Mouse (Mus musculus) bone marrow, adult 2 months (tissue): ENCODE data around the gene Nxpe5. TPM values are rescaled to one million over a fixed set of nuclear protein-coding genes. Genes with fewer than 3 reads are reported as not detected.

ENCODE experiments used
- H3K27ac ChIP-seq: fragments of 200-500 bp; 2 replicates; pipeline ENCODE4 v1.5.1; 2012; ENCODE audit warnings: low read depth, mild to moderate bottlenecking, control low read depth, inconsistent platforms, low read length; ENCODE audit not compliant: control insufficient read depth, poor library complexity, insufficient read depth
- H3K4me1 ChIP-seq: fragments of 200-500 bp; 2 replicates; pipeline ENCODE4 v1.6.1; 2011; ENCODE audit warnings: low read length; ENCODE audit not compliant: control insufficient read depth, insufficient read depth
- H3K4me3 ChIP-seq: fragments of 200-500 bp; replicated peaks from 2 replicates; pipeline ENCODE3; 2011; ENCODE audit warnings: mild to moderate bottlenecking, low read depth, low read length, control low read depth; ENCODE audit not compliant: control insufficient read depth
- CTCF ChIP-seq: fragments of 200-500 bp; IDR thresholded peaks from 2 replicates; pipeline ENCODE4 v1.5.1; 2011; ENCODE audit warnings: low read length, control low read depth; ENCODE audit not compliant: control insufficient read depth, insufficient read depth
- POLR2A ChIP-seq: fragments of 200-500 bp; IDR thresholded peaks from 2 replicates; pipeline ENCODE4 v1.6.1; 2011; ENCODE audit warnings: low read depth, mild to moderate bottlenecking, control low read depth, low read length, borderline replicate concordance; ENCODE audit not compliant: control insufficient read depth
- WGBS: fragments of 180-500 bp; shearing (Covaris S2); methylation state at CpG from one replicate; pipeline ENCODE4 v1.1.7; 2018; 5-methylcytosine and 5-hydroxymethylcytosine counted together
- polyA plus RNA-seq: library from polyadenylated mRNA; stranded (reverse); fragments of >200 nt; gene quantifications from 2 replicates; pipeline ENCODE4 v1.2.4, GENCODE M21; 2011; ENCODE audit warnings: low replicate concordance; ENCODE audit not compliant: missing spikeins, insufficient read depth, insufficient read length

Nxpe5 gene
- 0.74 TPM in 1 of 2 replicates, not detected in the other for polyA plus RNA-seq

DNA sequence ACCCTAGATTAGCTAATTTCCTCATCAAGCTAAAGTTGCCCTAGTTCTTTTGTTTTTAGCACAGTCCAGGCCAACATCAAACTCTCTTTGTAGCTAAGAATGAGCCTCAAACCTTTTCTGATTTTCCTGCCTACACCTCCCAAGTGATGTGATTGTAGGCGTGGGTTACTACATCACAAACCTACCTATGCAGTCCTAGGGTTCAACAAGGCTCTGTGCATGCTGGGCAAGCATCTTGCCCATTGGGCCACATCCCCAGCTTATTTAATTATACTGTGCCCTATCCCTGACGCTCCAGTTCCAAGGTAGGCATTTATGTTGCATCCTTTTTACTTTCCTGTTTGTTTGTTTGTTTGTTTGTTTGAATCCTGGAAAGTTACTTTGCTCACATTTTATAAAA lies at the start of gene Nxpe5:
Gene Nxpe5 (plus strand): TSS at position 199 of the 400 bp plus-strand sequence.
- WGBS = 7% methylated on average over 2 of the region's 2 CpGs

DNA sequence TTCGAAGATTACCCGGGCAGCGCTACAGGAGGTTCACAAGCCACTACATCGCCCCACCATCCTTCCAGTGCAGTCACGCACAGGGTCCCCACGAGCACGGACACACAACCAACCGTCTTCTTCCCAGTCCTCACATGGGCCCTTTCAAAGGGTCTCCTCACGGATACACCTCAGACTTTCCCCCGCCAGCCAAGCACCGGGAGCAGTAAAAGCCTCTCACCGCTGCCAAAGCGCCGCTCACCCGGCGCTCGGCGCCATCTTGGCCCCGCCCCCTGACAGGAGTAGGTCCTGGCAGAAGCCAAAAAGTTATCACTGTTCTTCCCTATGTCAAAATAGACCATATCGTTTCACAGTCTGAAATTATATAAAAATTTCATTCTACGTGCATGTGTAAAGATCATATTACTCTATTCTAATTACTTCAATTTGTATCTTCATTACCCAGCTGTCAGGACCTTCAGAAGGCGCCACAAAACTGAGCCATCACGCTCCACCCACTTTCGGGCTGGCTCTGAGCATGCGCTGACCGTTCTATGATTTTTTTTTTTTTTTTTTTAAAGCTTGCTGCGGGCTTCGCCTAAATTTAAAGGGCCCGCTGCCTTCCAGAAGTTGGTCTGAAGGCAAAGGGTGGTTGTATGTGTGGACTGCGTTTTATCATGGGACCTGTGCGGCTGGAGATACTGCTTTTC lies 38.6 kb upstream of the Nxpe5 start, which contains the start of the genes Taf6 and Cnpy4:
Gene Taf6 (minus strand): TSS at position 502 of the 689 bp plus-strand sequence.
Gene Cnpy4 (plus strand): TSS at position 536 of the 689 bp plus-strand sequence.
- TF ChIP-seq POLR2A (peak; percentile 97), CTCF (no peak)
- under 1% methylated on average over 31 of the region's 31 CpGs for whole genome bisulfite sequencing
- H3K4me1 ChIP-seq = no peaks in the 10 kb centered on the region; the same call in 1 of the 2 replicates
- H3K4me3 ChIP-seq = peak within 1 kb of the TSS; percentile 98
- peak within 1 kb of the TSS; percentile 57; the same call in 1 of the 2 replicates for H3K27ac ChIP-seq

More for the DNA sequence above, at the start of gene Nxpe5:
- TF ChIP-seq POLR2A (no peak), CTCF (no peak)
- Histone ChIP-seq H3K4me1 (peaks cover 1% of the 10 kb centered on the region; the same call in 1 of the 2 replicates), H3K27ac (peak within 1 kb of the TSS; percentile 55; the same call in 1 of the 2 replicates), H3K4me3 (peak within 1 kb of the TSS; percentile 54)

DNA sequence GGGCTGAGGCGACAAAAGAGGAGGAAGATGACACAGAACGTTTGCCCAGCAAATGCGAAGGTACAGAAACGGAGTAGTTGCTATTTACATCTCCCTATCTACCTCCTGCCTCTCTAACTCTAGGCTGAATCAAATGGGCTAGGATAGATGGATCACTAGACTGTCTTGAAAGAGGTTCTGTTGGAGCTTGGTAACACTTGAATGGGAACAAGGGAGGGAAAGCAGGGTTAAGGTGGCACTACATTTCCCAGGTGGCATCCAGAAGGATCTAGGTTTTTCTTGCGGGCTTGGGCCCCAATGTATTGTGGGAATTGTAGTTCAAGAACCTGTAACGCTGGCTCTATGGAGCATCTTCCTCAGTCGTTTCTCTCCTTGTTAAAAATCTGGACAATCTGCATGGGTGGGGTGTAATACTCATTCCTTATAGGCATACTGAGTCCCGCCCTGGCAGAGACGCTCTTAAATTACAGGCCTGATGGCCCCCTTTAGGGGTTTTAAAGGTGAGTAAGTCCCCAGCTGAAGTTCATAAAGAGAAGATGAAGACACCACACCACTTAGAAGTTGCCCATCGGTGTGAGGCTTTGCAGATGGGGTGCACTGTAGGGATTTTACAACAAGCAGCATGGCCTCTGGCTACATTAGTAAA lies 37.9 kb upstream of the Nxpe5 start:
- TF ChIP-seq CTCF (no peak), POLR2A (no peak)
- no peaks in the 10 kb centered on the region; the same call in 1 of the 2 replicates for H3K4me1 ChIP-seq
- 0 out of 2 replicates have a peak overlapping the region, but pooled peaks have one; percentile 10 for H3K27ac ChIP-seq
- 0% methylated on average over 10 of the region's 10 CpGs for WGBS
- H3K4me3 ChIP-seq = peak overlapping the region; percentile 80

DNA sequence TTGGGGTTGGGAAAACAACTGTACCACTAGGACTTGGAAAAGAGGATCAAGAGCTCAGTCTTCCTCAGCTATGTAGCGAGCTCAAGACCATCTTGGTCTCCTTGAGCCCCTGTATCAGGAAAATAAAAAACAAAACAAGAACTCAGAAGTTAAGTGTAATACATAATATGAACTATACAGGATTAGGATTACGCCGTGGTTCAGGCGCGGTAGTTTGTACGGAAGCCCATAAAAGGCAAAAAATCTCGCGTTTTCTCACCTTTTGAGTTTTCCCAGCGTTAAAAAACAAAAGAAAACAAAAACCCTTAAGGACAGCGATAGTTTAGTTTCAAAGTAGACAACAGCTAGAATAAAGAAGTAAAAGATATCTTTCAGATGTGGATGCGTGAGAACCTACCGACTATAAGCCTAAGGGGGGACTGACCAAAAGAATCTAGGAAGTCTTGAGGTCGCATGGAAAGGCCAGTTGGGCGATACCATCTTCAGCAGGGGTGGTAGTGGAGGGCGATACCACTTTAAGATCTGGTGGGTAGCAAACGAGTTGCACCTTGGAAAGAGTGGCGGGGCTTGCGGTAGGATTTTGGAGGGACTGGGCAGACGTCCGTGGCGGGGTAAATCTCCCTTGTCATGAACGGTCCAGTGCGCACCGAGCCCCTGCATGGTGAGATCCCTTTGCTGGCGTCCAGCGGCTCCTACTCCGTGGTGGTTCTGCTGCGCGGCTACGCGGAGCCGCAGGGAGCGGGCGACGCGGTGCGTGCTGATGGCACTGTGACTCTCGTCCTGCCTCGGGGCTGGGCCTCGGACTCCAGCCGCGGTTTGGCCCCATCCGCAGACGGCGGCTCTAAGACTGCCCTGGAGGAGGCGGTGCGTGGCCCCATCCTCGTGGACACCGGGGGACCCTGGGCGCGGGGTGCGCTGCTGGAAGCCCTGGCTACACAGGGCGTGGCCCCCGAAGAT lies 31.6 kb upstream of the Nxpe5 start, which contains the start of gene Mblac1:
Gene Mblac1 (plus strand): TSS at position 544 of the 957 bp plus-strand sequence.
- Histone ChIP-seq H3K27ac (peak within 1 kb of the TSS; percentile 77), H3K4me3 (peak within 1 kb of the TSS; percentile 93), H3K4me1 (no peaks in the 10 kb centered on the region; the same call in 1 of the 2 replicates)
- WGBS = 1% methylated on average over 54 of the region's 54 CpGs
- TF ChIP-seq CTCF = no peak
- peak; percentile 78; the same call in 1 of the 2 replicates for TF ChIP-seq POLR2A

DNA sequence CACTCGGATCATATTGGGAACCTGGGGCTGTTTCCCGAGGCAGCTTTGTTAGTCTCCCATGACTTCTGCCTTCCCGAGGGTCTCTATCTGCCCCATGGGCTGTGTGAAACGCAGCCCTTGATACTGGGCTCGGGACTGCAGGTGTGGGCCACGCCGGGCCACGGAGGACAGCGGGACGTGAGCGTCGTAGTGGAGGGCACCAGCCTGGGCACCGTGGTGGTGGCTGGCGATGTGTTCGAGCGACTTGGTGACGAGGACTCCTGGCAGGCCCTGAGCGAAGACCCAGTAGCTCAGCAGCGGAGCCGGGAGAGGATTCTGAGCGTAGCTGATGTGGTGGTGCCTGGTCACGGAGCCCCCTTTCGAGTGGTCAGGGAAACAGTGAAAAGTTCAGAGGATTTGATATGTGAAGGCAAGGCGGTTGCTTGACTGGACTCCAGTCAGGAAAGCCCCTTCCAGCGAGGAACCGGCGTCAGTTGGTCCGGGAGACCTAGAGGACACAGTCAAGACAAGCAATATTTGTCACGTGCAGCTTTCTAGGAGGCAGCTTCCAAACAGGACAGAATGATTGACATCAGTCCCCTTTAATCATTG lies 30.8 kb upstream of the Nxpe5 start:
- peak overlapping the region; percentile 77 for H3K27ac ChIP-seq
- TF ChIP-seq CTCF = no peak
- no peak; the same call in 1 of the 2 replicates for TF ChIP-seq POLR2A
- no peaks in the 10 kb centered on the region; the same call in 1 of the 2 replicates for H3K4me1 ChIP-seq
- 1% methylated on average over 29 of the region's 29 CpGs for WGBS
- H3K4me3 ChIP-seq = peak overlapping the region; percentile 93

DNA sequence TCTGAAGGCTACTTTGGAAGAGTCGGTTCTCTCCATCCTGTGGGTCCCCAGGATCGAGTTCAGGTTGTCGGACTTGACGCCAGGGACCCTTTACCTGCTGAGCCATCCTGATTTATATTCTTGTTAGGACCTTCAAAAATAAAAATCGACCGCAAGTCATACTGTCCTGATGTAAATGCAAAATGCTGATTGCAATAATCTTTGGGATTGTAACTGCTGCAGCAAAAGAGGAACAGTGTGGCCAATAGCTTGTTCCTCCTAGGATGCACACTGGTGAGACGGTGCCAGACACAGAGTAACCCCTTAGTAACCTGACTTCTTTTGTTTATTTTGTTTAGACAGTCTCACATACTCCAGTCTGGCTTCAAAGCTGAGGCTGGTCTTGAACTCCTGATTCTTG lies 30.2 kb upstream of the Nxpe5 start:
- peak overlapping the region; percentile 48 for H3K4me3 ChIP-seq
- TF ChIP-seq POLR2A (no peak), CTCF (no peak)
- 24% methylated on average over 7 of the region's 7 CpGs for WGBS
- no peaks in the 10 kb centered on the region; the same call in 1 of the 2 replicates for H3K4me1 ChIP-seq
- H3K27ac ChIP-seq = no peak overlapping the region

DNA sequence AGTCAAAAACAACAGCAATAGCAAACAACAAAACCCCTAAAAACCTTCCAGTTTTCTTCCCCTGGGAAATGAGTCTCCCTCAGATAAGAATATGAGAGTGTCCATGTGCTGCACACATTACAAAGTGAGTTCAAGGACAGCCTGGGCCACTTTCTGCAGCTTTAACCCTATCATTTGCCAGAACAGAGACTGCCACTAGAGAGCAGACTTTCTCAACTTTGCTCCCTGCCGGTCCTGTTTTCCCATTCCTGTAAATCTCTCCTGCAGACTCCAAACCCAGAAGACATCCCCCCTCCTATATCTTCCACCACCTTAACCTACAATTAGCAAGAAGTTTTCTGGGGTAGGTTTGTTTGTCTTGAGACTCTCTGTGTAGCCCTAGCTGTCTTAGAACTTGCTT lies 26.1 kb upstream of the Nxpe5 start:
- no peak overlapping the region for H3K4me3 ChIP-seq
- H3K4me1 ChIP-seq = no peaks in the 10 kb centered on the region
- 8% methylated on average over 1 of the region's 1 CpGs for WGBS
- H3K27ac ChIP-seq = no peak overlapping the region
- TF ChIP-seq CTCF = no peak
- no peak for TF ChIP-seq POLR2A
